Mouse (Mus musculus): ENCODE measurements at regions not wholly inside any gene's neighbourhood (a gene's known extent, or its start where the extent isn't known, plus 50 kb on each side); places are given as distances from the start of the nearest gene placed in this dataset.

DNA sequence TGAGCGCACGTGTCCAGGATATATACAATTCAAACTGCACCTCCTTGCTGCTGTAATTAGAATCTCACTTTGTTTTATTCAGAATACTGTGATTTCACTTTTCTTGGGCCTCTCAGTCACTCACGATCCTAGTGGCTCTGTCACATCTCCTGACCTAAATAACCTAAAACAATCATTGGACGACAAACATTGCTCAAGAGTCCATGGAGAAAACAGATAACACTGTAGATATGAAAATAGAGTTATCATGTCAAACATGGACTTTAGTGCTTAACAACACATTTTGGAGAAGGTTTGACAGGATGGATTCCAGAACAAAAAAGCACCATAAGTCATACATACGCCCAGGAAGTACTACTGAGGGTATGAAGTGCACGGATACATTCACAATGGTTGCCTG, 461.5 kb downstream of the Dcdc2c start:
- H3K27me3 ChIP-seq (ENCODE audit: control insufficient read depth, insufficient read depth, low read length), result no peaks in the 10 kb centered on the region

DNA sequence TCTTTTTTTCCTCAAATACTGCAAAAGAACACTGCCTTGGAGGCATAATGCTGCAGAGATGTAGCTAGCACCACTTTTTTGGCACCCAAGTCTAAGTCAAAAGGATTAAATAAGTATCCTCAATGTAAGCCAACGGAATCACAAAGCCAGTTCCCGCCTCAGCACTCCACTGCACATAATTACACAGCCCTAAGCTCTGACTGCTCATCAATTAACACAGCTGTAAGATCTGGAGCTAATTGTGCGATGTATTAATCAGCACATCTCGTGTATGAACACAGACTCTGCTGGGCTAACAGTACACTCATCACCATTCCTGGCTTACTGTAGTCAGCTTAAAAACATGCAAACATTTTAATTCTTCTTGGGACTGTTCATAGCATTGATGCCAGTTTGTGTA, 466.7 kb downstream of the Dcdc2c start:
- 51% methylated on average over 4 of the region's 4 CpGs for WGBS
- Histone ChIP-seq H3K4me3 (replicated peaks; ENCODE audit: insufficient read depth, low read depth, low read length) (no peak overlapping the region), H3K27ac (ENCODE audit: insufficient read depth, low read length) (no peak overlapping the region), H3K27me3 (ENCODE audit: control insufficient read depth, insufficient read depth, low read length) (no peaks in the 10 kb centered on the region), H3K4me1 (ENCODE audit: control insufficient read depth, insufficient read depth, low read length) (no peaks in the 10 kb centered on the region)
- no peak for TF ChIP-seq CTCF (IDR thresholded peaks at IDR 0.05; ENCODE audit: borderline replicate concordance, insufficient read depth, low read depth, low read length)
- no peak for TF ChIP-seq POLR2A (IDR thresholded peaks at IDR 0.05; ENCODE audit: borderline replicate concordance, insufficient read depth, low read length)
- DNase-seq, result no peak

More for the DNA sequence above, 461.5 kb downstream of the Dcdc2c start:
- 88% methylated on average over 6 of the region's 6 CpGs for WGBS
- Histone ChIP-seq H3K27ac (ENCODE audit: insufficient read depth, low read length) (no peak overlapping the region), H3K4me1 (ENCODE audit: control insufficient read depth, insufficient read depth, low read length) (no peaks in the 10 kb centered on the region), H3K4me3 (replicated peaks; ENCODE audit: insufficient read depth, low read depth, low read length) (no peak overlapping the region)
- TF ChIP-seq CTCF (IDR thresholded peaks at IDR 0.05; ENCODE audit: borderline replicate concordance, insufficient read depth, low read depth, low read length), result no peak
- no peak for TF ChIP-seq POLR2A (IDR thresholded peaks at IDR 0.05; ENCODE audit: borderline replicate concordance, insufficient read depth, low read length)
- no peak for DNase-seq

DNA sequence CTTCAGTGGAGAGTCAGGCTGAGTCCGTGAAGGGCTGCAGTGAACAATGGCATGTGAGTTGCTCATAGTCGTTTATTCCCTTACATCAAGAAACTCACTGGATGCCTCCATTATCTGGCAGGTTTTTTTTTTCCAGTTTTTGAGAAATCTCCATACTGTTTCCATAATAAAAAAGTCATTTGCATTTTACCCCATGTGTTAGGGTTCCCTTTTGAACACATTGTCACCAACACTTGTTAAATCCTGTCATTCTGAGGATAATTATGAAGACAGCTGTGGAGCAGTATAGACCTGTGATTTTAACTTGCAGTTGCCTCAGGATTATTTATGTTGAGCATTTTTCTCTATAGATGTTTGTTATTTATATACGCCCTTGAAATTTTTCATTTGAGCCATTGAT, 475.6 kb downstream of the Dcdc2c start:
- Histone ChIP-seq H3K27me3 (ENCODE audit: control insufficient read depth, insufficient read depth, low read length) (no peaks in the 10 kb centered on the region), H3K4me3 (replicated peaks; ENCODE audit: insufficient read depth, low read depth, low read length) (no peak overlapping the region), H3K4me1 (ENCODE audit: control insufficient read depth, insufficient read depth, low read length) (no peaks in the 10 kb centered on the region), H3K27ac (ENCODE audit: insufficient read depth, low read length) (no peak overlapping the region)
- no peak for DNase-seq
- 82% methylated on average over 3 of the region's 3 CpGs for WGBS
- TF ChIP-seq CTCF (IDR thresholded peaks at IDR 0.05; ENCODE audit: borderline replicate concordance, insufficient read depth, low read depth, low read length) (no peak), POLR2A (IDR thresholded peaks at IDR 0.05; ENCODE audit: borderline replicate concordance, insufficient read depth, low read length) (no peak)

DNA sequence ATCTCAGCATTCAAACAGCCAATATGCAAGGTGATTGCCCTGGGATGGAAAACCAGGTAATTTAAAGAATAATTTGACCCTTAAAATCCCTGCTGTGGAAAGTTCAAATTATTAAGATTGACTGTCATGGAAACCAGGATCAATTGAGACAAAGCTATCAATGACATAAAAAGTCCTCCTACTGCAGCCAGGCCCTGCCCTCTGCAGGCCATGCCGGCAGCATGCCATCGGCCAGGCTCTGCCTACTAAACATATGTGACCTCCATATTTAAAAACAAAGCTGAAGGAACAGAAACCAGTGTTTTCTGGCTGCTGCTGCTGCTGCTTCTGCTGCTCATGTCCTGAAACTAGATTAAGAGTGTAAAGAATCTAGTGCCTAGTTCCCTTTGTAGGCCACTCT, 483.6 kb downstream of the Dcdc2c start:
- WGBS, result 27% methylated on average over 2 of the region's 2 CpGs
- TF ChIP-seq POLR2A (IDR thresholded peaks at IDR 0.05; ENCODE audit: borderline replicate concordance, insufficient read depth, low read length), result no peak
- TF ChIP-seq CTCF (IDR thresholded peaks at IDR 0.05; ENCODE audit: borderline replicate concordance, insufficient read depth, low read depth, low read length), result no peak
- Histone ChIP-seq H3K4me3 (replicated peaks; ENCODE audit: insufficient read depth, low read depth, low read length) (no peak overlapping the region), H3K4me1 (ENCODE audit: control insufficient read depth, insufficient read depth, low read length) (no peaks in the 10 kb centered on the region), H3K27ac (ENCODE audit: insufficient read depth, low read length) (no peak overlapping the region), H3K27me3 (ENCODE audit: control insufficient read depth, insufficient read depth, low read length) (no peaks in the 10 kb centered on the region)
- DNase-seq, result no peak

DNA sequence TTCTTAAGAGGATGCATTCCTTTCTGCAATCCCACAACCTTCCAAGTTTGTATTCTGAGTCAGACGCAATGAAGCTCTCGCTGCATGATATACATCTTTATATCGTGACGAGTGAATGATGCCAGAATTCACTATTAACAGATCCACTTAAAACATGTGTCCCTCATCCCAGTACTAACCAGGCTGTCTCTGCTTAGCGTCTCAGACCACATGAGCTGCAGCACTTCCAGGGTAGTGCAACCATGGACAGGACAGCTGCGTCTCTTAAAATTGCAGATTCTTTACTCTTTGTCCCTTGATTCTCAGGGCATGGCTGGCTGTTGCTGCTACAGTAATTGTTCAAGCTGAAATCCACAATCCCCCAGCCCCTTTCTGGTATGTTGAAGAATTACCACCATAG, 491.9 kb downstream of the Dcdc2c start:
- Histone ChIP-seq H3K27ac (ENCODE audit: insufficient read depth, low read length) (no peak overlapping the region), H3K4me1 (ENCODE audit: control insufficient read depth, insufficient read depth, low read length) (peaks cover 3% of the 10 kb centered on the region; the same call in 1 of the 2 replicates), H3K27me3 (ENCODE audit: control insufficient read depth, insufficient read depth, low read length) (no peaks in the 10 kb centered on the region), H3K4me3 (replicated peaks; ENCODE audit: insufficient read depth, low read depth, low read length) (no peak overlapping the region)
- DNase-seq, result no peak
- WGBS, result 28% methylated on average over 6 of the region's 6 CpGs
- TF ChIP-seq CTCF (IDR thresholded peaks at IDR 0.05; ENCODE audit: borderline replicate concordance, insufficient read depth, low read depth, low read length) (no peak), POLR2A (IDR thresholded peaks at IDR 0.05; ENCODE audit: borderline replicate concordance, insufficient read depth, low read length) (no peak)

DNA sequence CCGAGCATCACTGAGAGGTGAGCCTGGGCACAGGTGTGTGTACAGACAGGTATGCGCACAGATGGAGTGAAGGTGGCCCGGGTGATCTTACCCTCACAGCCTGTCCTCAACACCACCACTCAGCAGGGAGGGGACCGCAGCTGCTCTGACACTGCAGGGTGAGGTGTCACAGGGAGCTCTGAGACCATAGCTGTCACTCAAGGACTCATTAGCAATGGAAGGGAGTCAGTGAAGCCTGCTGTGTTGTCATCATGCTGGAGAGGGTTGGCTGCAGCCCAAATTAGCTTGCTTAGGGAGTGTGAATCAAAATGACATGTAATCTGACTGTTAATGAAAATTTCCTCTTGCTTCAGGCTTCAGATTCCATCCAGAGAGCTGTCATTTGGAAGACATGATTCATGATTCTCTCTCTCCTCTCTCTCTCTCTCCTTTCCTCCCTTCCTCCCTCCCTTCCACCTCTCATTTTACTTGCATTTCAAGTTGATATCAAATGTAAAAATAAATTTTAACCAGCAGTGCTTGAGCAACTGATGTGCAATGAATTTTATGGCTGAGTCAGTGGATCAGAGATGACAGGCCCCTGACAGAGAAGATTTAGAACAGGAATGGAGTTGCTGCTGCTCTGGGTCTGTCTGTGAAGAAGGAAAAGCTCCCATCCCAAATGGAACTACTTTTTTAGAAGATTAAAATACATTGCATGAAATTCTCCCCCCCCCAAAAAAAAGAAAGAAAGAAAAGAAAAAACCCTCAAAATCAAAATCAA, 496.5 kb downstream of the Dcdc2c start:
- peak; percentile 7 to 28 for DNase-seq

DNA sequence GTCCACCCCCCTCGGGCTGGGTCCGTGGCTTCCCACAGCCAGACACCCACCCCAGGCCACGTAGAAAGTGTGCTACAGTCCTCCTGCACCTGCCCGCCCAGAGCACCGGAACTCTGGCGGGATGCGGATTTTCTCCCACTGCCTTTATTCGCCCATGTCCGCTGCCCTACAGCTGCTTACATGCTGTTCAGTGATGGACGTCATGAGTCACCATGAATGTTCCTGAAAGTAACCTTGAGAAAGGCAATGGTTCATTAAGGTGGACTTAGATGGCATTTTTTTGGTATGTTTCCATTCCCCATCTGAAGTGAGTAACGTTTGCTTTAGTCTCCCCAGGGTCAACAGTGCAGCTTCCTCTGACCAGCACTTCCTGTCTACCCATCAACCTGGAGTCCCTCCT, 497.8 kb downstream of the Dcdc2c start:
- H3K4me3 ChIP-seq (replicated peaks; ENCODE audit: insufficient read depth, low read depth, low read length), result no peak overlapping the region
- no peak for TF ChIP-seq CTCF (IDR thresholded peaks at IDR 0.05; ENCODE audit: borderline replicate concordance, insufficient read depth, low read depth, low read length)
- TF ChIP-seq POLR2A (IDR thresholded peaks at IDR 0.05; ENCODE audit: borderline replicate concordance, insufficient read depth, low read length), result no peak
- WGBS, result 94% methylated on average over 11 of the region's 11 CpGs
- no peak for DNase-seq
- H3K27ac ChIP-seq (ENCODE audit: insufficient read depth, low read length), result no peak overlapping the region
- peaks cover 3% of the 10 kb centered on the region; the same call in 1 of the 2 replicates for H3K4me1 ChIP-seq (ENCODE audit: control insufficient read depth, insufficient read depth, low read length)
- H3K27me3 ChIP-seq (ENCODE audit: control insufficient read depth, insufficient read depth, low read length), result no peaks in the 10 kb centered on the region

More for the DNA sequence above, 496.5 kb downstream of the Dcdc2c start:
- WGBS, result 12% methylated on average over 4 of the region's 4 CpGs
- TF ChIP-seq POLR2A (IDR thresholded peaks at IDR 0.05; ENCODE audit: borderline replicate concordance, insufficient read depth, low read length), result no peak
- TF ChIP-seq CTCF (IDR thresholded peaks at IDR 0.05; ENCODE audit: borderline replicate concordance, insufficient read depth, low read depth, low read length), result no peak
- no peaks in the 10 kb centered on the region for H3K27me3 ChIP-seq (ENCODE audit: control insufficient read depth, insufficient read depth, low read length)
- peaks cover 3% of the 10 kb centered on the region; the same call in 1 of the 2 replicates for H3K4me1 ChIP-seq (ENCODE audit: control insufficient read depth, insufficient read depth, low read length)
- no peak overlapping the region for H3K27ac ChIP-seq (ENCODE audit: insufficient read depth, low read length)
- no peak overlapping the region for H3K4me3 ChIP-seq (replicated peaks; ENCODE audit: insufficient read depth, low read depth, low read length)

DNA sequence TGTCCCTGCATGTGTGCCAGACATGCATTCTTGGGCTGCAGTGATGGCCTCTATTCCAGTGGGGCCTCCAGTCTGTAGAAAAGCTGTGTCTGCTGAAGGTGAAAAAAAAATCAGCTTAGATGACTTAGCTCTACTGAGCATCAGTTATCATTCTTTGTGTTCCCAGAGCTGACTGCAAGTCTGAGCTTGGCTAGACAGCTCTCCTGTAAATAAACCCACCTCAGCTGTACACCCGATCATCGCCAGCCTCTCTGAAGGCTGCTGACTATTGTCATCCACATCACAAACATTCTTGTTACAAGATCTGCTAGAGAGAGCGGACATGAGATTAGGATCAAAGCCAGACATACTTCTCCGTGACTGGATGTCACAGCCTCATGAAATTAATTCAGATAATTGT, 504.2 kb downstream of the Dcdc2c start:
- no peak overlapping the region for H3K27ac ChIP-seq (ENCODE audit: insufficient read depth, low read length)
- no peak overlapping the region for H3K4me3 ChIP-seq (replicated peaks; ENCODE audit: insufficient read depth, low read depth, low read length)
- H3K4me1 ChIP-seq (ENCODE audit: control insufficient read depth, insufficient read depth, low read length), result no peaks in the 10 kb centered on the region
- WGBS, result 46% methylated on average over 4 of the region's 4 CpGs
- no peak for DNase-seq
- TF ChIP-seq CTCF (IDR thresholded peaks at IDR 0.05; ENCODE audit: borderline replicate concordance, insufficient read depth, low read depth, low read length), result no peak
- no peak for TF ChIP-seq POLR2A (IDR thresholded peaks at IDR 0.05; ENCODE audit: borderline replicate concordance, insufficient read depth, low read length)
- no peaks in the 10 kb centered on the region for H3K27me3 ChIP-seq (ENCODE audit: control insufficient read depth, insufficient read depth, low read length)
